Mouse (Mus musculus): ENCODE data around the gene Ffar2.
A peak's percentile ranks its signal among the peaks of the same experiment; 100 is the strongest.

Gene Ffar2

GRCm38 (mm10) chr7:30821532-30821931, 2.0 kb downstream of the Ffar2 start:
- peak in 1 of 2 experiments; percentile 1 for DNase-seq (ENCODE audit: low spot score in 2 of 2)

- DNase-seq (ENCODE audit: low spot score in 2 of 2), result no peak
Measured at GRCm38 (mm10) chr7:30820854-30821445, 2.6 kb downstream of the Ffar2 start.

- no peak for DNase-seq (ENCODE audit: low spot score in 2 of 2)
Measured at GRCm38 (mm10) chr7:30820131-30820530, 3.4 kb downstream of the Ffar2 start.

GRCm38 (mm10) chr7:30812291-30812807, 11.2 kb downstream of the Ffar2 start:
- no peak for DNase-seq (ENCODE audit: low spot score in 2 of 2)

GRCm38 (mm10) chr7:30811757-30812290, 11.8 kb downstream of the Ffar2 start:
- DNase-seq (ENCODE audit: low spot score in 2 of 2), result no peak

GRCm38 (mm10) chr7:30810319-30810718, 13.3 kb downstream of the Ffar2 start:
- DNase-seq (ENCODE audit: low spot score in 2 of 2), result no peak

GRCm38 (mm10) chr7:30805924-30806323, 17.7 kb downstream of the Ffar2 start:
- DNase-seq (ENCODE audit: low spot score in 2 of 2), result no peak

- DNase-seq (ENCODE audit: low spot score in 2 of 2), result no peak
Measured at GRCm38 (mm10) chr7:30804026-30804715, 19.4 kb downstream of the Ffar2 start.

GRCm38 (mm10) chr7:30803256-30803655, 20.3 kb downstream of the Ffar2 start:
- no peak for DNase-seq (ENCODE audit: low spot score in 2 of 2)

- no peak for DNase-seq (ENCODE audit: low spot score in 2 of 2)
Measured at GRCm38 (mm10) chr7:30800653-30801052, 22.9 kb downstream of the Ffar2 start.

- DNase-seq (ENCODE audit: low spot score in 2 of 2), result no peak
Measured at GRCm38 (mm10) chr7:30796790-30797189, 26.8 kb downstream of the Ffar2 start.

- DNase-seq (ENCODE audit: low spot score in 2 of 2), result no peak
Measured at GRCm38 (mm10) chr7:30794921-30795320, 28.7 kb downstream of the Ffar2 start.

GRCm38 (mm10) chr7:30791921-30792320, 31.7 kb downstream of the Ffar2 start:
- no peak for DNase-seq (ENCODE audit: low spot score in 2 of 2)

GRCm38 (mm10) chr7:30790141-30790540, 33.4 kb downstream of the Ffar2 start:
- DNase-seq (ENCODE audit: low spot score in 2 of 2), result no peak

GRCm38 (mm10) chr7:30787377-30788022, 36.1 kb downstream of the Ffar2 start, which contains the start of gene Krtdap:
Gene Krtdap (plus strand): TSS chr7:30787896.
- no peak for DNase-seq (ENCODE audit: low spot score in 2 of 2)

- DNase-seq (ENCODE audit: low spot score in 2 of 2), result no peak
Measured at GRCm38 (mm10) chr7:30785721-30786546, 37.6 kb downstream of the Ffar2 start.

GRCm38 (mm10) chr7:30785154-30785553, 38.4 kb downstream of the Ffar2 start:
- DNase-seq (ENCODE audit: low spot score in 2 of 2), result no peak

GRCm38 (mm10) chr7:30782658-30783057, 40.9 kb downstream of the Ffar2 start:
- no peak for DNase-seq (ENCODE audit: low spot score in 2 of 2)

- DNase-seq (ENCODE audit: low spot score in 2 of 2), result no peak
Measured at GRCm38 (mm10) chr7:30781792-30782191, 41.8 kb downstream of the Ffar2 start.

- DNase-seq (ENCODE audit: low spot score in 2 of 2), result no peak
Measured at GRCm38 (mm10) chr7:30777911-30778310, 45.7 kb downstream of the Ffar2 start.

- DNase-seq (ENCODE audit: low spot score in 2 of 2), result no peak
Measured at GRCm38 (mm10) chr7:30777081-30777579, 46.4 kb downstream of the Ffar2 start.

All from heart, adult 9 months (tissue).